Mouse (Mus musculus): Measurements from ENCODE around the gene Pomt1. TPM values are rescaled to one million over a fixed set of nuclear protein-coding genes. Genes with fewer than 3 reads are reported as not detected.

The Pomt1 gene
- polyA plus RNA-seq, 1 experiment from 2014 or later, result 31.6 TPM

- Histone ChIP-seq H3K4me1 (no peaks in the 10 kb centered on the region), H3K27me3 (no peaks in the 10 kb centered on the region), H3K4me3 (replicated peaks) (no peak overlapping the region), H3K36me3 (peaks cover 100% of the 10 kb centered on the region), H3K4me2 (no peak overlapping the region), H3K27ac (no peak overlapping the region), H3K9me3 (replicated peaks) (no peaks in the 10 kb centered on the region), H3K9ac (no peak overlapping the region)
- ATAC-seq (replicated peaks; ENCODE audit: low FRiP score), result no peak
- WGBS, result 92% methylated on average over 8 of the region's 8 CpGs
These were observed 24.7 kb upstream of the Pomt1 start for GRCm38 (mm10) chr2:32211689-32212088.

DNA sequence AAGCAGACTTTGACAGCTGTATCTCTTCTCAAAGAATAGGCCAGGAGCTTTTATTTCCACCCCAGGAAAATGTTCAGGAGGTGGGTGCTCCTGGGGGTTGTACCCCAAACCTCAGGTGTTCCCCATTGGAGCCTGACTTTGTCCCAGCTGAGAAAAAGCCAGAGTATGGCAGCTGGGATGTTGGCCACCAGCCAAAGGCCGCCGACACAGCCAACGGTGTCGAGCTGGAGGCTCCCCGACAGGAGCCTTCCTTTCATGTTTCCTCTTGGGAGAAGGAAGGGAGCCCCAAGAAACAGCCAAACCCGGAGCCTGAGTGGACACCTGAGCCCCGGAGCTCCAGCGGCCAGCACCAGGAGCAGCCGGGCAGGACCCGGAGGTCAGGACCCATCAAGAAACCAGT is 23.4 kb upstream of the Pomt1 start:
- no peak for ATAC-seq (replicated peaks; ENCODE audit: low FRiP score)
- no peak overlapping the region for H3K9ac ChIP-seq
- 82% methylated on average over 10 of the region's 10 CpGs for WGBS
- H3K27ac ChIP-seq, result no peak overlapping the region
- no peaks in the 10 kb centered on the region for H3K4me1 ChIP-seq
- H3K27me3 ChIP-seq, result no peaks in the 10 kb centered on the region
- H3K4me2 ChIP-seq, result no peak overlapping the region
- H3K9me3 ChIP-seq (replicated peaks), result no peaks in the 10 kb centered on the region
- H3K36me3 ChIP-seq, result peaks cover 100% of the 10 kb centered on the region
- no peak overlapping the region for H3K4me3 ChIP-seq (replicated peaks)

GRCm38 (mm10) chr2:32215576-32215975 is 20.8 kb upstream of the Pomt1 start:
- no peak overlapping the region for H3K9ac ChIP-seq
- no peaks in the 10 kb centered on the region for H3K9me3 ChIP-seq (replicated peaks)
- no peak overlapping the region for H3K4me2 ChIP-seq
- no peak for ATAC-seq (replicated peaks; ENCODE audit: low FRiP score)
- no peaks in the 10 kb centered on the region for H3K27me3 ChIP-seq
- 94% methylated on average over 10 of the region's 10 CpGs for WGBS
- no peak overlapping the region for H3K27ac ChIP-seq
- no peaks in the 10 kb centered on the region for H3K4me1 ChIP-seq
- no peak overlapping the region for H3K4me3 ChIP-seq (replicated peaks)
- peaks cover 100% of the 10 kb centered on the region for H3K36me3 ChIP-seq

GRCm38 (mm10) chr2:32216506-32216905 is 19.9 kb upstream of the Pomt1 start:
- 85% methylated on average over 10 of the region's 10 CpGs for WGBS
- Histone ChIP-seq H3K4me3 (replicated peaks) (no peak overlapping the region), H3K9ac (no peak overlapping the region), H3K4me2 (no peak overlapping the region), H3K36me3 (peaks cover 100% of the 10 kb centered on the region), H3K27me3 (no peaks in the 10 kb centered on the region), H3K27ac (no peak overlapping the region), H3K4me1 (no peaks in the 10 kb centered on the region), H3K9me3 (replicated peaks) (no peaks in the 10 kb centered on the region)
- ATAC-seq (replicated peaks; ENCODE audit: low FRiP score), result no peak

DNA sequence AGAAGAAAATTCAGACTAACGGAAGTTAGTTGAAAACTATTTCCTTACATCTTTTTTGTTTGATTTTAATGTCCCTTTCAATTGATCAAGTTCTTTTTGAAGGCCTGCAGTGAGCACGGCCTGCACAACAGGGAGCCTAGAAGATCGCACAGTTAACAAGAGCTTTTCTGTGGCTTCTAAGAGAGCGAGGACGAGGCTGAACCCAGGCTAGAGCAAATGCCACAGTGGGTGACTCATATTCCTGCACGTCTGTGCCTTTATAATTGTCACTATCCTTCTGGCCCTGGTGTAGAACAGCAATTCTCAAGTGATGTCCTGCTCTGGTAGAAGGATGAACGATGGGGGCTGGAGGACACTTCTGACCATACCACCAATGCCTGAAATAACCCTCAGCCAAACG is 18.7 kb upstream of the Pomt1 start:
- H3K9me3 ChIP-seq (replicated peaks), result no peaks in the 10 kb centered on the region
- H3K36me3 ChIP-seq, result peaks cover 100% of the 10 kb centered on the region
- ATAC-seq (replicated peaks; ENCODE audit: low FRiP score), result no peak
- H3K4me2 ChIP-seq, result no peak overlapping the region
- H3K27me3 ChIP-seq, result no peaks in the 10 kb centered on the region
- H3K4me3 ChIP-seq (replicated peaks), result no peak overlapping the region
- 90% methylated on average over 8 of the region's 8 CpGs for WGBS
- no peaks in the 10 kb centered on the region for H3K4me1 ChIP-seq
- H3K9ac ChIP-seq, result no peak overlapping the region
- no peak overlapping the region for H3K27ac ChIP-seq

- ATAC-seq (replicated peaks; ENCODE audit: low FRiP score), result no peak
- no peak overlapping the region for H3K9ac ChIP-seq
- H3K4me3 ChIP-seq (replicated peaks), result no peak overlapping the region
- H3K36me3 ChIP-seq, result peaks cover 100% of the 10 kb centered on the region
- WGBS, result 88% methylated on average over 5 of the region's 5 CpGs
- H3K27ac ChIP-seq, result no peak overlapping the region
- no peaks in the 10 kb centered on the region for H3K9me3 ChIP-seq (replicated peaks)
- H3K27me3 ChIP-seq, result no peaks in the 10 kb centered on the region
- H3K4me1 ChIP-seq, result no peaks in the 10 kb centered on the region
- H3K4me2 ChIP-seq, result no peak overlapping the region
These were observed 18.3 kb upstream of the Pomt1 start for GRCm38 (mm10) chr2:32218113-32218512.

DNA sequence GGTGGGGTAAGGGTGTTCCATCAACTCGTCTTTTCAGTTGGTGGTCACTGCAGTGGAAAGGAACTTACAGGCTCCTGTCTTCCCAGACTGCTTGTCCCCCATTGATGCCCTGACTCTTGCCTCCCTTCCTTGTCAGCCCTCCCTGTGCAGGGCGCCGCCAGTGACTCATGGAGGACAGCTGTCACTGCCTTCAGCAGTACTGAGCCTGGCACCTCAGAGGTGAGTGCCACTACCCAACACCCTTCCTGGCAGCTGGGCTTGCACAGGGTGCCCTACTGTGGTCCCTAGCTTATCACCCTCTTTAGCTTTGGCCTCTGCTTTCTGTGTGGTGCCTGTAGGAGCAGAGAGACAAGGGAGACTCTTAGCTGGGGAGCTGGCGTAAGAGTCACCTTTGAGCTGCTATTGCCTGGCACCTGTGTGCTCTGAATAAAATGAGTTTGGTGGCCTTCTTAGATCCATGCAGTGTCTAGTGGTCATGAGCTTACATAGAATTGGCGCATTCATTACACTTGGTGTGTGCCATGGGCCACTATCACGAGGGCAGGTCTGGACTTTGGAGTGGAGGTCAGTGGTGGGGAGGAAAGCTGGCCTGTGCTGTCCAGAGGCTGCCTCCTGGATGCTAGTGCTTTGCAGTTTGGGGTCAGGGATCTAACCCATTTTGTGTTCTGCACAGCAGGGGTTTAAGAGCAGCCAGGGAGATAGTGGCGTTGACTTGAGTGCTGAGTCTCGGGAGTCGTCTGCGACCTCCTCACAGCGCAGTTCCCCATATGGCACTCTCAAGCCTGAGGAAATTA is 17.7 kb upstream of the Pomt1 start:
- Histone ChIP-seq H3K27me3 (no peaks in the 10 kb centered on the region), H3K9ac (no peak overlapping the region), H3K27ac (no peak overlapping the region), H3K36me3 (peaks cover 100% of the 10 kb centered on the region), H3K4me3 (replicated peaks) (no peak overlapping the region), H3K4me2 (no peak overlapping the region), H3K9me3 (replicated peaks) (no peaks in the 10 kb centered on the region), H3K4me1 (no peaks in the 10 kb centered on the region)
- ATAC-seq (replicated peaks; ENCODE audit: low FRiP score), result no peak
- WGBS, result 87% methylated on average over 11 of the region's 11 CpGs

DNA sequence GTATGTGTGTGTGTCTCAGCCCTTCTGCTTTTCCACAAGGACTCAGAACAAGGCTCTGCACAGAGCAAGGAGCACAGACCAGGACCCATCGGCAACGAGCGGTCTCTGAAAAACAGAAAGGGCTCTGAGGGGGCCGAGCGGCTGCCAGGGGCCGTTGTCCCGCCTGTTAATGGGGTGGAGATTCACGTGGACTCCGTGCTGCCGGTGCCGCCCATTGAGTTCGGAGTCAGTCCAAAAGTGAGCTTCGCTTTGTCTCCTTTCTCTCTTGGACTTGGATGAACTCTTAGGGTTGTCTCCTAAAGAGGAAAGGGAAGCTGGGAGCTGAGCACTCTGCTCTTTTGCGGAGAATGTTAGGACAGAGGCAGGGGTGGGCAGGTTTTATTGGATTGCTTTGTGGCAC is 16.9 kb upstream of the Pomt1 start:
- no peaks in the 10 kb centered on the region for H3K27me3 ChIP-seq
- ATAC-seq (replicated peaks; ENCODE audit: low FRiP score), result no peak
- H3K36me3 ChIP-seq, result peaks cover 100% of the 10 kb centered on the region
- H3K9ac ChIP-seq, result no peak overlapping the region
- no peaks in the 10 kb centered on the region for H3K9me3 ChIP-seq (replicated peaks)
- 91% methylated on average over 14 of the region's 14 CpGs for WGBS
- no peaks in the 10 kb centered on the region for H3K4me1 ChIP-seq
- no peak overlapping the region for H3K4me3 ChIP-seq (replicated peaks)
- no peak overlapping the region for H3K27ac ChIP-seq
- H3K4me2 ChIP-seq, result no peak overlapping the region

GRCm38 (mm10) chr2:32220021-32220420 is 16.4 kb upstream of the Pomt1 start:
- no peak overlapping the region for H3K4me3 ChIP-seq (replicated peaks)
- no peak overlapping the region for H3K27ac ChIP-seq
- H3K9ac ChIP-seq, result no peak overlapping the region
- H3K9me3 ChIP-seq (replicated peaks), result no peaks in the 10 kb centered on the region
- ATAC-seq (replicated peaks; ENCODE audit: low FRiP score), result no peak
- H3K4me2 ChIP-seq, result no peak overlapping the region
- H3K36me3 ChIP-seq, result peaks cover 100% of the 10 kb centered on the region
- 95% methylated on average over 6 of the region's 6 CpGs for WGBS
- no peaks in the 10 kb centered on the region for H3K27me3 ChIP-seq
- no peaks in the 10 kb centered on the region for H3K4me1 ChIP-seq

DNA sequence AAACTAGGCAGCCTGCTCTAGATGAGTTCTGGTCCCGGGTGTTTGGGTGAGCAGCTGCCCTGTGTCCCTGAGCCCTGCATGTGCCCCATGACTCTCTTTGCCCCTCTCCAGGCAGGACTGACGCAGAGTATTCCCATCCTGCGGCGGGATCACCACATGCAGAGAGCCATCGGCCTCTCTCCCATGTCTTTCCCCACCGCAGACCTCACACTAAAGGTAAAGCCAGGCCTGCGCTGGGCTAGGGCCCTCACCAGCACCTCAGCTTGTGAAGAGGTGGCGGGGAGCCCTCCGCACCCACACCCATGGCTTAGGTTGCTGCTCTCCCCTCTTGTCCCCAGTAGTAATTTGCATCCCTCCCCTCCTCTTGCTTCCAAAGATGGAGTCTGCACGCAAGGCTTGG is 15.4 kb upstream of the Pomt1 start:
- Histone ChIP-seq H3K9ac (no peak overlapping the region), H3K4me2 (no peak overlapping the region), H3K27ac (no peak overlapping the region), H3K4me1 (no peaks in the 10 kb centered on the region), H3K27me3 (no peaks in the 10 kb centered on the region), H3K9me3 (replicated peaks) (no peaks in the 10 kb centered on the region), H3K36me3 (peaks cover 100% of the 10 kb centered on the region), H3K4me3 (replicated peaks) (no peak overlapping the region)
- ATAC-seq (replicated peaks; ENCODE audit: low FRiP score), result no peak
- WGBS, result 92% methylated on average over 10 of the region's 10 CpGs

DNA sequence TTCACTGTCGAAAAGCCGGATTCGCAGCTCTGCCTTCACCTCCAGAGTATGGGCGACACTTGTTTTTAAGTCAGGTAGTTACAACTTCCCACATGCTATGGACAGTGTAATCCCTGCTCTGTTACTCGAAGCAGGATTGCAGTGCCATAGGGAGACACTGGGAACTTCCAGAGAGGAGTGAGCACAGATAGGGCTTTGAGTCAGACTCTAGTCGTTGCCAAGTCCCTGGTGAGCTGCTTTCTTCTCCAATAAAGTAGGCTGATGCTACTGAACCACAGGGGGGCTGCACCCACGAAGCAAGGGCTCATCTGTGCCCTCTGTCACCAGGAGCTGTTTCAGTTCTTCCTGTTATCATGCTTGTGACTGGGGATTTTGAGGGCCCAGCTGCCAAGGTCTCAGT is 14.8 kb upstream of the Pomt1 start:
- Histone ChIP-seq H3K9me3 (replicated peaks) (no peaks in the 10 kb centered on the region), H3K27me3 (no peaks in the 10 kb centered on the region), H3K27ac (no peak overlapping the region), H3K4me2 (no peak overlapping the region), H3K4me3 (replicated peaks) (no peak overlapping the region), H3K9ac (no peak overlapping the region), H3K4me1 (no peaks in the 10 kb centered on the region), H3K36me3 (peaks cover 100% of the 10 kb centered on the region)
- 86% methylated on average over 7 of the region's 7 CpGs for WGBS
- no peak for ATAC-seq (replicated peaks; ENCODE audit: low FRiP score)

DNA sequence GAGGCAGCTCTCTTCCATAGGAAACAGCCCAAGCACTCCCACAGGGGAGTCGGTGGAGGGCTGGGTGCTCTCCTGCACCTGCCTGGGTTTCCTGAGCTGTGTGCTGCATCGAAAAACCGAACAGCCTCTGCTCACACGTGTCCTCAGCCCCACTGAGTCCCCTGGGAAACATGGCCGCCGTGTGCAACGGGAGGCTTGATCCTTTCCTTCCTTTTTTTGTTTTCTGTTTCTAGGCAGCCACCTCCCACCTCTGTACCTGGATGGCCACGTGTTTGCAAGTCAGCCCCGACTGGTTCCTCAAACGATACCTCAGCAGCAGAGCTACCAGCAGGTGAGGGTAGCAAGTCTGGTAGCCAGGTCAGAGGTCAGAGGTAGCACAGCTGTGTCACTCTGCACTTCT is 14.3 kb upstream of the Pomt1 start:
- Histone ChIP-seq H3K36me3 (peaks cover 100% of the 10 kb centered on the region), H3K9me3 (replicated peaks) (no peaks in the 10 kb centered on the region), H3K9ac (no peak overlapping the region), H3K27me3 (no peaks in the 10 kb centered on the region), H3K27ac (no peak overlapping the region), H3K4me1 (no peaks in the 10 kb centered on the region), H3K4me3 (replicated peaks) (no peak overlapping the region), H3K4me2 (no peak overlapping the region)
- 93% methylated on average over 10 of the region's 10 CpGs for WGBS
- ATAC-seq (replicated peaks; ENCODE audit: low FRiP score), result no peak

DNA sequence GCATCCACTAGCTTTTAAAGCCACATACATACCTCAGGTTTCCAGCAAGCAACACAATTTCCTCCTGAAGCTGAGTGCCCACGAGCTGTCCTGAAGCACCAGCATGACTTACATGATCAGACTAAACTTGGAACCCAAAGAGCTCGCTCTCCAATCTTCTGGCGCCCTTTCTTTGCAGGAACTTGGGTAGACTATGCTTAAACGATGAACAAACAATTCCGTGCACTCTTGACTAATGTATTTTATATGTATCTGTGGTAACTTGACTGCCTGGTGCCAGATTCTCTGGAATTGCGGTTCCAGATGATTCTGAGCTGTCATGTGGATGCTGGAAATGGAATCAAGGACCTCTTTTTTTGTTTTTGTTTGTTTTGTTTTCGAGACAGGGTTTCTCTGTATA is 957 bp upstream of the Pomt1 start:
- ATAC-seq (replicated peaks; ENCODE audit: low FRiP score), result no peak
- WGBS, result 32% methylated on average over 7 of the region's 7 CpGs
- H3K9me3 ChIP-seq (replicated peaks), result no peaks in the 10 kb centered on the region
- H3K27me3 ChIP-seq, result no peaks in the 10 kb centered on the region
- H3K4me2 ChIP-seq, result peak overlapping the region; percentile 85
- peak overlapping the region; percentile 81 for H3K9ac ChIP-seq
- peak overlapping the region; percentile 76 for H3K4me3 ChIP-seq (replicated peaks)
- H3K4me1 ChIP-seq, result peaks cover 29% of the 10 kb centered on the region
- peak overlapping the region; percentile 95 for H3K27ac ChIP-seq
- peaks cover 56% of the 10 kb centered on the region for H3K36me3 ChIP-seq
